Mouse (Mus musculus) megakaryocyte, adult 5-6 weeks (primary cell): ENCODE results near the gene Itga3. TPM values are rescaled to one million over a fixed set of nuclear protein-coding genes. Genes with fewer than 3 reads are reported as not detected.

Source experiments
- ATAC-seq: 2 replicates; pipeline ENCODE4 v1.8.0; 2016; ENCODE audit warnings: mild to moderate bottlenecking, inconsistent platforms; ENCODE audit not compliant: poor library complexity, severe bottlenecking
- total RNA-seq, 2 experiments: library from RNA; stranded (forward) in 1 of 2; stranded (reverse) in 1 of 2; fragments of 153-499, 151-499 nt in 1 of 2; fragments of 221-1000, 200-1000 nt in 1 of 2; gene quantifications; 2 replicates each; pipeline versions ENCODE4 v1.2.3 to v1.2.4; 2015 to 2017

Gene Itga3
- total RNA-seq (2015): 0.09 TPM in 1 of 2 replicates, not detected in the other
- 0.24 TPM in 1 of 2 replicates, not detected in the other for total RNA-seq (2017)

- ATAC-seq: no peak
Measured at GRCm38 (mm10) chr11:95076536-95077111, at the start of gene Itga3. TSS of gene Itga3 (minus strand) at chr11:95076801.

- no peak for ATAC-seq
Measured at GRCm38 (mm10) chr11:95125366-95125948, 48.9 kb upstream of the Itga3 start.

GRCm38 (mm10) chr11:95122100-95122489 is 45.5 kb upstream of the Itga3 start:
- ATAC-seq: no peak

GRCm38 (mm10) chr11:95121161-95122099 is 44.8 kb upstream of the Itga3 start:
- ATAC-seq: no peak

- no peak for ATAC-seq
Measured at GRCm38 (mm10) chr11:95120633-95121020, 44.0 kb upstream of the Itga3 start.

GRCm38 (mm10) chr11:95119990-95120632 is 43.5 kb upstream of the Itga3 start, which contains the start of gene Dlx3:
TSS of gene Dlx3 (plus strand) at chr11:95120119.
- ATAC-seq: no peak

GRCm38 (mm10) chr11:95118505-95118904 is 41.9 kb upstream of the Itga3 start:
- 0 out of 2 replicates have a peak, but pooled peaks have one; percentile 30 for ATAC-seq

- ATAC-seq: peak; percentile 67
Measured at GRCm38 (mm10) chr11:95117030-95117429, 40.4 kb upstream of the Itga3 start.

- no peak for ATAC-seq
Measured at GRCm38 (mm10) chr11:95110081-95110480, 33.5 kb upstream of the Itga3 start.

GRCm38 (mm10) chr11:95109000-95109399 is 32.4 kb upstream of the Itga3 start:
- ATAC-seq: no peak

GRCm38 (mm10) chr11:95106440-95107236 is 30.0 kb upstream of the Itga3 start:
- ATAC-seq: peak; percentile 77

- no peak for ATAC-seq
Measured at GRCm38 (mm10) chr11:95105274-95105874, 28.8 kb upstream of the Itga3 start.

GRCm38 (mm10) chr11:95104266-95104665 is 27.7 kb upstream of the Itga3 start:
- ATAC-seq: no peak

GRCm38 (mm10) chr11:95102161-95102904 is 25.7 kb upstream of the Itga3 start:
- no peak for ATAC-seq

GRCm38 (mm10) chr11:95101071-95101788 is 24.6 kb upstream of the Itga3 start:
- no peak for ATAC-seq

GRCm38 (mm10) chr11:95100393-95100792 is 23.8 kb upstream of the Itga3 start:
- ATAC-seq: no peak

GRCm38 (mm10) chr11:95098346-95099095 is 21.9 kb upstream of the Itga3 start:
- no peak for ATAC-seq

GRCm38 (mm10) chr11:95097889-95098288 is 21.3 kb upstream of the Itga3 start:
- no peak for ATAC-seq
